Mouse (Mus musculus) megakaryocyte, embryonic 14.5 days (primary cell): ENCODE data around the gene Epb41.

ENCODE experiments used
- FLI1 ChIP-seq: IDR thresholded peaks from 2 replicates; pipeline ENCODE4 v1.6.1; 2012; ENCODE audit warnings: low read length, inconsistent platforms, mixed read lengths
- GATA1 ChIP-seq: IDR thresholded peaks from 3 replicates; pipeline ENCODE4 v1.6.1; 2012; ENCODE audit warnings: mixed read lengths, low read length, inconsistent platforms, borderline replicate concordance

GRCm38 (mm10) chr4:131890692-131891091 is 184.4 kb downstream of the Epb41 start:
- no peak for TF ChIP-seq GATA1
- no peak for TF ChIP-seq FLI1
